Mouse (Mus musculus): ENCODE data around the gene Sorbs2.

Gene Sorbs2

GRCm38 (mm10) chr8:45755482-45755881 lies 247.9 kb downstream of the Sorbs2 start:
- DNase-seq (ENCODE audit: low spot score in 2 of 2) = no peak

GRCm38 (mm10) chr8:45755972-45756371 lies 248.4 kb downstream of the Sorbs2 start:
- no peak for DNase-seq (ENCODE audit: low spot score in 2 of 2)

- DNase-seq (ENCODE audit: low spot score in 2 of 2) = no peak
These were observed 253.0 kb downstream of the Sorbs2 start for GRCm38 (mm10) chr8:45760622-45761021.

GRCm38 (mm10) chr8:45761053-45761452 lies 253.5 kb downstream of the Sorbs2 start:
- DNase-seq (ENCODE audit: low spot score in 2 of 2) = no peak

- DNase-seq (ENCODE audit: low spot score in 2 of 2) = no peak
These were observed 255.5 kb downstream of the Sorbs2 start for GRCm38 (mm10) chr8:45762982-45763689.

- DNase-seq (ENCODE audit: low spot score in 2 of 2) = no peak
These were observed 256.2 kb downstream of the Sorbs2 start for GRCm38 (mm10) chr8:45763690-45764342.

- no peak for DNase-seq (ENCODE audit: low spot score in 2 of 2)
These were observed 258.6 kb downstream of the Sorbs2 start for GRCm38 (mm10) chr8:45766138-45766537.

GRCm38 (mm10) chr8:45774841-45775240 lies 267.3 kb downstream of the Sorbs2 start:
- DNase-seq (ENCODE audit: low spot score in 2 of 2) = no peak

- DNase-seq (ENCODE audit: low spot score in 2 of 2) = no peak
These were observed 267.9 kb downstream of the Sorbs2 start for GRCm38 (mm10) chr8:45775481-45775880.

GRCm38 (mm10) chr8:45776366-45776765 lies 268.8 kb downstream of the Sorbs2 start:
- no peak for DNase-seq (ENCODE audit: low spot score in 2 of 2)

- peak in 1 of 2 experiments; percentile 45 for DNase-seq (ENCODE audit: low spot score in 2 of 2)
These were observed 269.4 kb downstream of the Sorbs2 start for GRCm38 (mm10) chr8:45776977-45777376.

- peak in 1 of 2 experiments; percentile 49 for DNase-seq (ENCODE audit: low spot score in 2 of 2)
These were observed 273.0 kb downstream of the Sorbs2 start for GRCm38 (mm10) chr8:45780585-45780984.

- no peak for DNase-seq (ENCODE audit: low spot score in 2 of 2)
These were observed 281.0 kb downstream of the Sorbs2 start for GRCm38 (mm10) chr8:45788610-45789009.

- DNase-seq (ENCODE audit: low spot score in 2 of 2) = no peak
These were observed 287.3 kb downstream of the Sorbs2 start for GRCm38 (mm10) chr8:45794847-45795246.

GRCm38 (mm10) chr8:45796331-45796740 lies 288.7 kb downstream of the Sorbs2 start:
- DNase-seq (ENCODE audit: low spot score in 2 of 2) = peak in 1 of 2 experiments; percentile 80

GRCm38 (mm10) chr8:45799517-45799916 lies 291.9 kb downstream of the Sorbs2 start:
- DNase-seq (ENCODE audit: low spot score in 2 of 2) = no peak

- no peak for DNase-seq (ENCODE audit: low spot score in 2 of 2)
These were observed 301.0 kb downstream of the Sorbs2 start for GRCm38 (mm10) chr8:45808597-45808996.

GRCm38 (mm10) chr8:45816765-45817426 lies 309.3 kb downstream of the Sorbs2 start:
- peak in 1 of 2 experiments; percentile 55 for DNase-seq (ENCODE audit: low spot score in 2 of 2)

GRCm38 (mm10) chr8:45821650-45822049 lies 314.1 kb downstream of the Sorbs2 start:
- no peak for DNase-seq (ENCODE audit: low spot score in 2 of 2)

GRCm38 (mm10) chr8:45829985-45830548 lies 322.5 kb downstream of the Sorbs2 start:
- no peak for DNase-seq (ENCODE audit: low spot score in 2 of 2)

GRCm38 (mm10) chr8:45833896-45834295 lies 326.3 kb downstream of the Sorbs2 start:
- DNase-seq (ENCODE audit: low spot score in 2 of 2) = no peak

- DNase-seq (ENCODE audit: low spot score in 2 of 2) = no peak
These were observed 335.7 kb downstream of the Sorbs2 start for GRCm38 (mm10) chr8:45843306-45843705.

Measured in left cerebral cortex, adult 9 months (tissue).